Mouse (Mus musculus) neural tube, embryonic 13.5 days (tissue): ENCODE measurements at regions not wholly inside any gene's neighbourhood (a gene's known extent, or its start where the extent isn't known, plus 50 kb on each side); places are given as distances from the start of the nearest gene placed in this dataset.

Experiments used
- ATAC-seq: fragments of 200-750 bp; cut with Nextera tagmentation; 2 replicates; pipeline ENCODE4 v1.8.0; 2017; ENCODE audit warnings: low read depth, mild to moderate bottlenecking, moderate TSS enrichment, moderate library complexity
- H3K27ac ChIP-seq: fragments of 300-500 bp; sonication (generic); replicated peaks from 2 replicates; pipeline ENCODE4 v1.5.1; 2015; ENCODE audit warnings: moderate library complexity, mild to moderate bottlenecking, inconsistent platforms
- H3K27me3 ChIP-seq: fragments of 300-500 bp; sonication (generic); 2 replicates; pipeline ENCODE4 v1.6.1; 2015; ENCODE audit warnings: mild to moderate bottlenecking, inconsistent platforms
- H3K36me3 ChIP-seq: fragments of 300-500 bp; sonication (generic); 2 replicates; pipeline ENCODE4 v1.6.1; 2015; ENCODE audit warnings: mild to moderate bottlenecking, inconsistent platforms
- H3K4me1 ChIP-seq: fragments of 300-500 bp; sonication (generic); replicated peaks from 2 replicates; pipeline ENCODE4 v1.6.1; 2015; ENCODE audit warnings: inconsistent platforms
- H3K4me2 ChIP-seq: fragments of 300-500 bp; sonication (generic); 2 replicates; pipeline ENCODE4 v1.6.1; 2015; ENCODE audit warnings: inconsistent platforms, mild to moderate bottlenecking, moderate library complexity
- H3K4me3 ChIP-seq: fragments of 300-500 bp; sonication (generic); 2 replicates; pipeline ENCODE4 v1.5.1; 2015; ENCODE audit warnings: mild to moderate bottlenecking, inconsistent platforms
- H3K9ac ChIP-seq: fragments of 300-500 bp; sonication (generic); 2 replicates; pipeline ENCODE4 v1.6.1; 2015; ENCODE audit warnings: moderate library complexity, mild to moderate bottlenecking, inconsistent platforms
- H3K9me3 ChIP-seq: fragments of 300-500 bp; sonication (generic); 2 replicates; pipeline ENCODE4 v1.6.1; 2016; ENCODE audit warnings: inconsistent platforms
- WGBS: fragments of 180-500 bp; shearing (Covaris S2); methylation state at CpG from one replicate; pipeline ENCODE4 v1.1.7; 2015; 5-methylcytosine and 5-hydroxymethylcytosine counted together

GRCm38 (mm10) chr4:84088166-84088565 is 562.8 kb downstream of the Ccdc171 start:
- Histone ChIP-seq H3K27ac (no peak overlapping the region), H3K4me3 (no peak overlapping the region), H3K4me1 (0 out of 2 replicates have a peak, but pooled peaks cover 6% of the 10 kb centered on the region), H3K27me3 (no peaks in the 10 kb centered on the region), H3K9ac (no peak overlapping the region), H3K9me3 (no peaks in the 10 kb centered on the region), H3K36me3 (no peaks in the 10 kb centered on the region), H3K4me2 (no peak overlapping the region)
- WGBS: 86% methylated on average over 12 of the region's 12 CpGs
- no peak for ATAC-seq

- Histone ChIP-seq H3K27me3 (no peaks in the 10 kb centered on the region), H3K9ac (no peak overlapping the region), H3K27ac (no peak overlapping the region), H3K9me3 (no peaks in the 10 kb centered on the region), H3K36me3 (no peaks in the 10 kb centered on the region), H3K4me2 (no peak overlapping the region), H3K4me3 (no peak overlapping the region), H3K4me1 (0 out of 2 replicates have a peak, but pooled peaks cover 6% of the 10 kb centered on the region)
- ATAC-seq: no peak; the same call in 1 of the 2 replicates
- 58% methylated on average over 9 of the region's 9 CpGs for WGBS
Observed at GRCm38 (mm10) chr4:84092509-84092908, 567.2 kb downstream of the Ccdc171 start.

GRCm38 (mm10) chr4:84095237-84095636 is 569.9 kb downstream of the Ccdc171 start:
- Histone ChIP-seq H3K4me1 (0 out of 2 replicates have a peak, but pooled peaks cover 6% of the 10 kb centered on the region), H3K27me3 (no peaks in the 10 kb centered on the region), H3K4me2 (no peak overlapping the region), H3K9me3 (no peaks in the 10 kb centered on the region), H3K4me3 (no peak overlapping the region), H3K36me3 (no peaks in the 10 kb centered on the region), H3K9ac (no peak overlapping the region), H3K27ac (no peak overlapping the region)
- no peak for ATAC-seq
- WGBS: 58% methylated on average over 3 of the region's 3 CpGs

- Histone ChIP-seq H3K27me3 (no peaks in the 10 kb centered on the region), H3K4me3 (no peak overlapping the region), H3K9me3 (no peaks in the 10 kb centered on the region), H3K27ac (no peak overlapping the region), H3K36me3 (no peaks in the 10 kb centered on the region), H3K4me1 (0 out of 2 replicates have a peak, but pooled peaks cover 6% of the 10 kb centered on the region), H3K9ac (no peak overlapping the region), H3K4me2 (no peak overlapping the region)
- 78% methylated on average over 4 of the region's 4 CpGs for WGBS
- no peak for ATAC-seq
Observed at GRCm38 (mm10) chr4:84096081-84096480, 570.7 kb downstream of the Ccdc171 start.

GRCm38 (mm10) chr4:84099071-84099470 is 573.7 kb downstream of the Ccdc171 start:
- 83% methylated on average over 8 of the region's 8 CpGs for WGBS
- Histone ChIP-seq H3K9ac (no peak overlapping the region), H3K36me3 (no peaks in the 10 kb centered on the region), H3K4me3 (no peak overlapping the region), H3K9me3 (no peaks in the 10 kb centered on the region), H3K27me3 (no peaks in the 10 kb centered on the region), H3K4me1 (no peaks in the 10 kb centered on the region), H3K4me2 (no peak overlapping the region), H3K27ac (no peak overlapping the region)
- no peak for ATAC-seq

GRCm38 (mm10) chr4:84101923-84102322 is 573.2 kb downstream of the Bnc2 start:
- H3K4me3 ChIP-seq: no peak overlapping the region
- H3K36me3 ChIP-seq: no peaks in the 10 kb centered on the region
- no peak overlapping the region for H3K9ac ChIP-seq
- H3K27me3 ChIP-seq: no peaks in the 10 kb centered on the region
- H3K9me3 ChIP-seq: no peaks in the 10 kb centered on the region
- WGBS: 77% methylated on average over 5 of the region's 6 CpGs
- H3K4me1 ChIP-seq: no peaks in the 10 kb centered on the region
- H3K27ac ChIP-seq: no peak overlapping the region
- ATAC-seq: no peak
- H3K4me2 ChIP-seq: no peak overlapping the region

- Histone ChIP-seq H3K4me3 (no peak overlapping the region), H3K36me3 (no peaks in the 10 kb centered on the region), H3K9me3 (no peaks in the 10 kb centered on the region), H3K4me2 (no peak overlapping the region), H3K4me1 (no peaks in the 10 kb centered on the region), H3K27me3 (no peaks in the 10 kb centered on the region), H3K27ac (no peak overlapping the region), H3K9ac (no peak overlapping the region)
- ATAC-seq: no peak
- 82% methylated on average over 11 of the region's 11 CpGs for WGBS
Observed at GRCm38 (mm10) chr4:84102736-84103135, 572.3 kb downstream of the Bnc2 start.

GRCm38 (mm10) chr4:84108592-84108991 is 566.5 kb downstream of the Bnc2 start:
- ATAC-seq: no peak
- H3K4me2 ChIP-seq: no peak overlapping the region
- WGBS: 73% methylated on average over 6 of the region's 6 CpGs
- H3K4me3 ChIP-seq: no peak overlapping the region
- no peak overlapping the region for H3K27ac ChIP-seq
- H3K27me3 ChIP-seq: 0 out of 2 replicates have a peak, but pooled peaks cover 4% of the 10 kb centered on the region
- H3K4me1 ChIP-seq: peaks cover 15% of the 10 kb centered on the region
- H3K9me3 ChIP-seq: no peaks in the 10 kb centered on the region
- H3K36me3 ChIP-seq: no peaks in the 10 kb centered on the region
- H3K9ac ChIP-seq: no peak overlapping the region

GRCm38 (mm10) chr4:84109771-84110503 is 565.1 kb downstream of the Bnc2 start:
- Histone ChIP-seq H3K27me3 (0 out of 2 replicates have a peak, but pooled peaks cover 4% of the 10 kb centered on the region), H3K9ac (no peak overlapping the region), H3K4me3 (no peak overlapping the region), H3K36me3 (no peaks in the 10 kb centered on the region), H3K4me2 (no peak overlapping the region), H3K4me1 (peaks cover 15% of the 10 kb centered on the region), H3K27ac (no peak overlapping the region), H3K9me3 (no peaks in the 10 kb centered on the region)
- ATAC-seq: no peak
- 8% methylated on average over 12 of the region's 12 CpGs for WGBS

GRCm38 (mm10) chr4:84114162-84115040 is 560.7 kb downstream of the Bnc2 start:
- H3K9me3 ChIP-seq: no peaks in the 10 kb centered on the region
- H3K27ac ChIP-seq: no peak overlapping the region
- whole genome bisulfite sequencing: 79% methylated on average over 10 of the region's 10 CpGs
- peaks cover 14% of the 10 kb centered on the region for H3K4me1 ChIP-seq
- no peaks in the 10 kb centered on the region for H3K36me3 ChIP-seq
- 0 out of 2 replicates have a peak, but pooled peaks cover 3% of the 10 kb centered on the region for H3K27me3 ChIP-seq
- no peak overlapping the region for H3K4me3 ChIP-seq
- no peak overlapping the region for H3K9ac ChIP-seq
- ATAC-seq: no peak
- no peak overlapping the region for H3K4me2 ChIP-seq

- peak; percentile 30; the same call in 1 of the 2 replicates for ATAC-seq
- Histone ChIP-seq H3K9me3 (no peaks in the 10 kb centered on the region), H3K27ac (no peak overlapping the region), H3K4me3 (no peak overlapping the region), H3K4me2 (no peak overlapping the region), H3K4me1 (peaks cover 20% of the 10 kb centered on the region), H3K9ac (no peak overlapping the region), H3K36me3 (no peaks in the 10 kb centered on the region), H3K27me3 (no peaks in the 10 kb centered on the region)
- WGBS: 100% methylated on average over 2 of the region's 2 CpGs
Observed at GRCm38 (mm10) chr4:84118284-84118919, 556.7 kb downstream of the Bnc2 start.

- Histone ChIP-seq H3K27me3 (no peaks in the 10 kb centered on the region), H3K9ac (peak overlapping the region; percentile 31; the same call in 1 of the 2 replicates), H3K36me3 (no peaks in the 10 kb centered on the region), H3K4me3 (no peak overlapping the region), H3K4me2 (no peak overlapping the region), H3K4me1 (peaks cover 20% of the 10 kb centered on the region), H3K27ac (no peak overlapping the region; the same call in 1 of the 2 replicates), H3K9me3 (no peaks in the 10 kb centered on the region)
- WGBS: 17% methylated on average over 7 of the region's 7 CpGs
- no peak for ATAC-seq
Observed at GRCm38 (mm10) chr4:84119616-84120015, 555.5 kb downstream of the Bnc2 start.
